Mouse (Mus musculus) common myeloid progenitor, adult 5-6 weeks (primary cell): ENCODE measurements around the gene Zscan2. TPM values are rescaled to one million over a fixed set of nuclear protein-coding genes. Genes with fewer than 3 reads are reported as not detected.

Experiments
- ATAC-seq: replicated peaks from 2 replicates; pipeline ENCODE4 v1.8.0; 2016; ENCODE audit warnings: low read depth, mild to moderate bottlenecking, moderate TSS enrichment, inconsistent platforms; ENCODE audit not compliant: poor library complexity, severe bottlenecking
- total RNA-seq: library from RNA; stranded (forward); fragments of 200-1000, 187-1606 nt; gene quantifications from 2 replicates; pipeline ENCODE4 v1.2.3, GENCODE M21; 2017

The Zscan2 gene
- total RNA-seq: 7.9 and 14.2 TPM in 2 replicates

- peak; percentile 80 for ATAC-seq
Measured at GRCm38 (mm10) chr7:80860729-80861274, at the start of gene Zscan2. TSS of gene Zscan2 (plus strand) at chr7:80860920.

DNA sequence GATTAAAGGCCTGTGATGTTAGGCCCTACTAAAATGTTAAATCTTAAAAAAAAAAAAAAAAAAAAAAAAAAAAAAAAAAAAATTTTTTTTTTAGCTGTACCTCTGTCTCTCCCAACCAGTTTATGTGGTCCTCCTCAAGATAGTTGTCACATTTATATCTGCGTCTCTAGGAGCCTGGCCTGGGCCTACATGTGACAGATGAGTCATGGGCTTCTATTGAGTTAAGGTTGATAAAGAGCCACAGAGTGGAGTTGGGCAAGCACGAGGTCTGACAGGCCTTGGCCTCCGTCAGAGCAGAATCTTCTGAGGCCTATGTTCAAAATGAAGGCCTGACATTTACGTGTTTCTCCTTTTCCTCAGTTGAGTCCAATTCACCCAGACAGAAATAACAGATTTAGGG is 47.3 kb upstream of the Zscan2 start:
- 0 out of 2 replicates have a peak, but pooled peaks have one; percentile 18 for ATAC-seq

GRCm38 (mm10) chr7:80816641-80817040 is 44.1 kb upstream of the Zscan2 start:
- ATAC-seq: no peak

- ATAC-seq: no peak
Measured at GRCm38 (mm10) chr7:80820838-80821237, 39.9 kb upstream of the Zscan2 start.

DNA sequence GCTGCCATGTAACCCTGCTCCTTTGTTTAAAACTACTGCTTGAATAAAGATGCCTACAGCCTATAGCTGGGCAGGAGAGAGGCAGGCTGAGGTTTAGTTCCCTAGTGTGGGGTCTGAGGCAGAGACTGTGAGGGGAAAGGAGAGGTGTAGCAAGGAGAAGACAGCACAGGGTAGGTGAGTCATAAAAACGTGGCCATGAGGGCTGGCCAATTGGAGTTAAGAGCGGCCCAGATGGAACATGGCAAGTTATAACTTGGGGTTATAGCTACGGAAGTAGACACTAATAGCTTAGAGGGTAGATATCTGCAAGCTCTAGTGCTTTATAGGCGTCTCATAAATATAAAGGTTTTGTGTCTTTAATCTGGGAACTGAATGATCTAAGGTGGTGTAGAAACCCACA is 37.5 kb upstream of the Zscan2 start:
- ATAC-seq: no peak

- ATAC-seq: peak; percentile 37
Measured at GRCm38 (mm10) chr7:80823875-80824682, 36.6 kb upstream of the Zscan2 start.

DNA sequence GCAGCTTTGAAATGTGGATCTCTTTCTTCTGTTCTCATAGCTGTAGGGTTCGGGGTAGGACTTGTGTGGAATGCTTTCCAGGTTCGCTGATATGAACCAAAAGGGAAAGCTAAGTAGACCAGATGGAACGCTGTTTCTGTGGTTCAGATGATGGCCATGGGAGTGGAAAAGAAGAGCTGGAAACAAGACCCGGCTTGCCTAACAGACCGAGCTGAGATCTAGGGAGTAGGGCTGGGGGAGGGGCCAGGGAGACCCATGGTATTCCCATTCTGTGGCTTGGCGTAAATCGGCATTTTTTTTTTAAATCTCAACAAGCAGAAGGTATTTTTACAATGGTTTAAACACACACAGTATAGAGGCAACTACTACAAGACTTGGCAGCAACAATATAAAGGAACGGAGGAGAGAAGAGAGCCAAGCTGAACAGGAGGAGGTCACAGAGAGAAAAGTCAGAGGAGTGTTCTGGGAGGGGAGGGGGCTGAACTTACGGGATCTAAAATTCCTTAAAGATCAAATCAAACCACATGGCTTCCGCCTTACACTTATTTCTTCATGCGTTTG is 34.8 kb upstream of the Zscan2 start, which contains the start of gene Iqgap1:
TSS of gene Iqgap1 (minus strand) at position 132 of the 561 bp plus-strand sequence.
- no peak for ATAC-seq

DNA sequence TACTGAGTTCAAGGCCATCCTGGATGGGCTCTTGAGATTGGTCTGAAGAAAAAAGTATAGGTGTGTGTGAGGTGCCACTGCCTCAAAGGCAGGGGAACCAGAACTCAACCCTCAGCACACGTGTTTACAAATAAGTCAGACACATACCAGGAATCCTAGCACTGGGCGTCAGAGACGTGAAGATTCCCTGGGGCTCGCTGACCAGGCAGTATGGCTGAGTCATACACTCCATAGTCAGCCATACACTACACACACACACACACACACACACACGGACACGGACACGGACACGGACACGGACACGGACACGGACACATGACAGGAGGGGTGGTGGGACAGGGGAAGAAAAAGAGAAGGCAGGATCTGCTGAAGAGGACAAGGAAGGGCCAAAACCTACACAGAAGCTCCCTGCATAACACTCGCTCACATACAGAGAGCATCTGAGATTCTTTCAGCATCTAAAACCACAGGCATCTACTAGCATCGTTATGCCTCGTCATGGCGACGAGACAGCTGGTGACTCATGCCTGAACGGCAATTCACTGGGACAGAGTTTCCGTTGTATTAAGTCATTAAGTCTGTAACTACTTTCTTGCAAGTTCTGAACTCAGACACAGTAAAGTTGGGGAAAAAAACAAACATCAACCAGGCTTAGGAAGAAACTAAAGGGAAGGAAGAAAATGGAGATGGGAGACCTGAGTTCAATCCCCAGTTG is 32.4 kb upstream of the Zscan2 start:
- peak; percentile 67 for ATAC-seq

DNA sequence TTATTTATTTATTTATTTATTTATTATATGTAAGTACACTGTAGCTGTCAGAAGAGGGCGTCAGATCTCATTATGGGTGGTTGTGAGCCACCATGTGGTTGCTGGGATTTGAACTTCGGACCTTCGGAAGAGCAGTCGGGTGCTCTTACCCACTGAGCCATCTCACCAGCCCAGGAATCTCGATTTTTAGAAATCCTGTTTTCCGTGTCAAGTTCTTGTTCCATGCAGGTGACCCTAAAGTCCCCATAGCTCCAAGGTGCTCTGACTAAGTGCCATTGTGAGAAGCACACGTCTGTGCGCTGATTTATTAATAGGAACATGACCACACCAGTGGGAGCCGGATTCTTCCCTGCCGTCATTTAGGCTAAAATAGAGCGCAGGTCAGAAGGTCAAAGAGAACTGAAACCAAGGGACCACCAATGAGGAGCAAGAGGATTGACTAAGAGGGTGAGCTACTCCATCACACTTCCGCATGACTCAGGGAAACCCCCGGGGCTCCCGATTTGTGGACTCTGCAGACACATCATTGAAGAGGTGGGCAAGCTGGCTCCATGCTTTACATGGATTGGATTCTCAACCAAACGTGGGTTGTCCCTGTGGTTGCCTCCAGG is 30.4 kb upstream of the Zscan2 start:
- ATAC-seq: peak; percentile 68

DNA sequence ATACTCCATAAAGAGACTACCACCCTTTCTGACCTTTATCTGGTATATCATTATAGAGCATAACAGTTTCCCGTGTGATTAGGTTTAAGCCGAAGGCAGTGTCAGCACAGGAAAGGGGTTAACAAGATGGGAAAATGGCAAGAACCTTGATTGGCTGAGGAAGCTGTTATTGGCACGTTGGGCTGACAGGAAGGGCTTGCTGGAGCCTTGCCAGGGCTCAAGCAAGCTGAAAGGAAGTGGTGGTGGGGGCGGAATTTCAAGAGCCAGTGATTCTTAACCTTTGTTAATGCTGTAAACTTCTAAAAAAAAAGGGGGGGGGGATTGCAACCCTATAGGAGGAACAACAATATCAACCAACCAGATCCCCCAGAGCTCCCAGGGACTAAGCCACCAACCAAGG is 28.5 kb upstream of the Zscan2 start:
- peak; percentile 44 for ATAC-seq

DNA sequence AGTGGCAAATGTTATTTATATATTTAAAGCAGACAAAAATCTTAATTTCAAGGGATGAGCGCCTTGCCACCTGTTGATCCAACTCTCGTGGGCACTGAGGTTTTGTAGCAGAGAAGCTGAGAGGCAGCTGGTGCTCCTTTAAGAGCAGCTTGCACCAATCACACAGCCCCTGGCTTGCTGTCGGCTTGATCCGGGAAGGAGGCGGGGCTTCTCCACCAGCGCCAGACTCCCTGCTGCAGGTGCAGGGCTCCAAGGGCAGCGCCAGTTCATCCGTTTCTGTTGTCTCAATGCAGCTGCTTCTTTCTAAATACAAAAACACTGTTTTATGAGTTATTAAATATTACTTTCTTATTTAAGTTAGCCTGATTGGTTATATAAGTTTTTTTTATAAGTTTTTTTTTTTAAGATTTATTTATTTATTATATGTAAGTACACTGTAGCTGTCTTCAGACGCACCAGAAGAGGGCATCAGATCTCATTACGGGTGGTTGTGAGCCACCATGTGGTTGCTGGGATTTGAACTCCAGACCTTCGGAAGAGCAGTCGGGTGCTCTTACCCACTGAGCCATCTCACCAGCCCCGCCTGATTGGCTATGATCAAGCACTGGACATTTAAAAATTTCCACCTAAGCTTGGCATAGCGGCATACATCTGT is 27.6 kb upstream of the Zscan2 start:
- ATAC-seq: peak; percentile 74

DNA sequence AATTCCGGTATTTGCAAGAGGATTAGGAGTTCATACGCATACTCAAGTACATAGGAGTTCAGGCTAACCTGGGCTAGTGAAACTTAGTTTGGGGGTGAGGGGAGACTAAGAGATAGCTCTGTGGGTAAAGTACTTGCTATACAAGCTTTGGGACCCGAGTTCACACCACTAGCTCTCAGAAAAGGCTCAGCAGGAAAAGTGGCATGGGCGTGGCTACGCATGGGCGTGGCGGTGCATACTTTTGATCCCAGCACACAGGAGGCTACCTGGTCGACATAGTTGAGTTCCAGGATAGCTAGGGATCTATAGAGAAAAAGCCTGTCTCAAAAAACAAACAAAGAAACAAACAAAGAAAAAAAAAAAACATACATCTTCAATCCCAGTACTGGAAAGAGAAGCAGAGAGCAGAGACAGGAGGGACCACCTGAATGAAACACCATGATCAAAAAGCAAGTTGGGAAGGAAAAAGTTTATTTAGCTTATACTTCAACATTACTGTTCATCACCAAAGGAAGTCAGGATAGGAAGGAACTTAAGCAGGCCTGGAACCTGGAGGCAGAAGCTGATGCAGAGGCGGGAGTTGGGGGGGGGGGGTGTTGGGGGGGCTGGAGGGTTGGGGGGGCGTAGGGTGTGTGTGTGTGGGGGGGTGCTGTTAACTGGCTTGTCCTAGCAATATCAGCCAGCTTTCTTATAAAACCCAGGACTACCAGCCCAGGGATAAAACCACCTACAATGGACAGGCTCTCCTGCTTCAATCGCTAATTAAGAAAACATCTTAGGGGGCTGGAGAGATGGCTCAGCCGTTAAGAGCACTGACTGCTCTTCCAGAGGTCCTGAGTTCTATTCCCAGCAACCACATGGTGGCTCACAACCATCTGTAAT is 26.8 kb upstream of the Zscan2 start:
- ATAC-seq: no peak

- no peak for ATAC-seq
Measured at GRCm38 (mm10) chr7:80835984-80836652, 24.6 kb upstream of the Zscan2 start.

DNA sequence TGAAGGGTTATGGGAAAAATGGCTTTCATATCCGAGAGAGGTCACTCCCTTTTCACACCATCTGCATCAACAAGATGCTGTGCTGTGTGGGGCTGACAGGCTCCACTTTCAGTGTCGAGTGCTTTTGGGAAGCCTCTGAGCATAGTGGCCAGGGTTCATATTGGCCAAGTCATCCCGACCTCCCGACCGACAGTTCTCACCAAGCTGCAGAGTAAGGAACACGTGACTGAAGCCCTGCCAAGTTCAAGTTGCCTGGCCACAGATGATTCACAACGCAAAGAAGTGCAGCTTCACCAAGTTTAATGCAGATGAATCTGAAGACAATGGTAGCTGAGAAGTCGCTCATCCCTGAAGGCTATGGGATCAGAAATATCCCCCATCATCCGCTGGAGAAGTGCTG is 23.0 kb upstream of the Zscan2 start:
- no peak for ATAC-seq

DNA sequence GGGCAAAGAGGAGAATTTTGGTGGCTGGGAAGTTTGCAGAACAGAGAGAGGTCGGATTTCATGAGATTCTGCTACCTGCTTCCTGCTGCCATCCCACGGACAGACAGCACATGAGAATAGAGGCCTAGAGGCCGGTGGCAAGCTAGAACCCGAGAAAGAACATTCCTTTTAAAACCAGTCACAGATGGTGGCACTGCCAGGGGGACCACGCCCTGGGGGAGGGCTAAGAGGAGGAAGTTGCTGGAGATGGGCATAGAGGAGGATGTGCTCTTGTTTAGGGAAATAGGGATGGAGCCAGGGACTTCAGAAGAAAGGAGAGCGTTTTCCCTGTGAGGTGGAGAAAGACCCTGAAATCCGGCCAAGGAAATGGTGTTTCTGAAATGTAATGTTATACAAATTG is 22.5 kb upstream of the Zscan2 start:
- ATAC-seq: no peak

- no peak for ATAC-seq
Measured at GRCm38 (mm10) chr7:80839755-80840154, 21.0 kb upstream of the Zscan2 start.

DNA sequence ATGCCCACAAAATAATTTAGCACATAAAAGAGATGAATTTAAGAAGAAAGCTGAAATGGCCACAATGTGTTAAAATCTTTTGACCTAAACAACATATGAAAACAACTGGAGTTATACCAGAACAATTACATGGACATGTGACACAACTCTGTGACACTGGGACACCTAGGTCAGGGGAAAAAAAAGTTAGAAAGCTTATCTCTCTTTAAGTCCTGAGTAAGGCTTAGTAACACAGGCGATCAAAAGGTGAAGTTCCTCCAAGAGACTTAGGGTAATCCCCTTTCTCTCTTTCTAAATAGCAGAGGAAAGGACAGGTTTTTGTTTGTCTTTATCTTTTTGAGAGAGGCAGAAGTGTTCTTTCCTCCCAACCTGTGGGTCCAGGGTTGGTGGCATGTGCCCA is 20.5 kb upstream of the Zscan2 start:
- no peak for ATAC-seq

DNA sequence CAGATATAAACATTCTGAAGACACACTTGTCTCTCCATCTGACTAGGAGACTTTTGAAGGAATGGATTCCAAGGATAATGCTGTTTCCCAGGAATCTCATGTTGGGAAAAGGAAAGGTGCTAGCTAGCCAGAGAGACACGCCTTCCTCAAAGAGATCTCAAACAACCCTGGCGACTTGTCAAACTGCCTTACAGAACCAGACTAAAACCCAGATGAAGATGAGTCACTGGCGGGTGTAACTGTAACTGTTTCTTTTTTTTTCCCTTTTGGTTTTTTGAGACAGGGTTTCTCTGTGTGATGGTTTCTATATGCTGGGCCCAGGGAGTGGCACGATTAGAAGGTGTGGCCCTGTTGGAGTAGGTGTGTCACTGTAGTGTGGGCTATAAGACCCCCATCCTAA is 19.8 kb upstream of the Zscan2 start:
- no peak for ATAC-seq
